Mouse (Mus musculus) fibroblast of lung, adult 2 months (primary cell): ENCODE measurements around the gene Doc2b.

Experiments used
- DNase-seq: peaks from one replicate; pipeline ENCODE4 v3.0.0-alpha.2; 2011; ENCODE audit warnings: low read depth

The Doc2b gene

DNA sequence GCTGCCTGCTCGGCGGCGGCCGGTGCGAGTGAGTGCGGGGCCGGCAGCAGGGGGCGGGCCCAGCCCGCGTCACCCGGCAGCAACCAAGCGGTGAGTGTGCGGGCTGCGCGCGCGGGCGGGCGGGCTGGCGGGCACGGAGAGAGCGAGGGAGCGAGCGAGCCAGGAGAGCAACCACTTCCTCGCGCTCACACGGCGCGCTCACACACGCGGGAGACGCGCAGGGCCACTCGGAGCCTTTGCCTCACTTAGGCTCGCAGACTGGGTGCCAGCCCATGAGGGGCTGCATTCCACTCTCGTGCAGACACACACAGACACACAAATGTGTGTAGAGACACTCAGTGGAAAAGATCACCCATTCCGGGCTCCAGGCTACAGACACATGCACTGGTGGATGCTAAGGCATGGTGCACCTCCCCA lies at the start of gene Doc2b:
Gene Doc2b (minus strand): TSS at position 21 of the 417 bp plus-strand sequence.
- no peak for DNase-seq

DNA sequence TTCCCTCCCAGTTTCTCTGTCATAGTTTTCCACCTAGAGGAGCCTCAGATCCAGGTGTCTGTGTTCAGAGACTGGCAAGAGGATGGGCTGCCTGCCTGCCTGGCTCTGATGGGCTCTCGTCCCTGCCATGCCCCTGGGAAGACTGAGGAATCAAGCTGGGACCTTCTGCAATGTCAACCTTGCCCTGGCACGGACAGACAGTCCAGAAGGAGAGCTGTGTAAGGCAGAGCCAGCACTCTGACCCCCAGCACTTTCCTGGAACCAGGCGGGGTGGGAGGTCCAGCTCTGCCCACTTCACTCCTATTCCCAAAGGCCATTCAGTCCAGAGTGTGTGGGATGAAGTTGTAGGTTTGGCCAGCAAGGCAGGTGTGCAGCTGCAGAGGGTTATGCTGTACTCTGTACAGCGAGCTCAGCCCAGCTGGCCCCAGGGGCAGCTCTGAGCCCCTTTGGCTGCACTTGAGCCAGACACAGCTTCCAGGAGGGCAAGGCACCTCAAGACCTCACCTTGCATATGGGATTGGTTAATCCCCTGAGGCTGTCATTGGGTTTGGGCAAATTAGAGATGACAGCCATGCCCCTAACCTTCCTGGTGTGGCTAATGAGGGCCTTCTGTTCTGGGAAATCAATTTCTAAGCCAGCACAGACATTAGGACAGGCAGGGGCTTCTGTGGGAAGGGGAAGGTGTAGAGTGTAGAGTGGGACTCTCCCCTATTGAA lies 47.2 kb upstream of the Doc2b start:
- no peak for DNase-seq

- DNase-seq, result no peak
Measured at GRCm38 (mm10) chr11:75841503-75841902, 45.7 kb upstream of the Doc2b start.

GRCm38 (mm10) chr11:75839536-75840430 lies 43.9 kb upstream of the Doc2b start:
- DNase-seq, result no peak

GRCm38 (mm10) chr11:75838861-75839426 lies 43.1 kb upstream of the Doc2b start:
- DNase-seq, result no peak

- DNase-seq, result no peak
Measured at GRCm38 (mm10) chr11:75836240-75836610, 40.4 kb upstream of the Doc2b start.

DNA sequence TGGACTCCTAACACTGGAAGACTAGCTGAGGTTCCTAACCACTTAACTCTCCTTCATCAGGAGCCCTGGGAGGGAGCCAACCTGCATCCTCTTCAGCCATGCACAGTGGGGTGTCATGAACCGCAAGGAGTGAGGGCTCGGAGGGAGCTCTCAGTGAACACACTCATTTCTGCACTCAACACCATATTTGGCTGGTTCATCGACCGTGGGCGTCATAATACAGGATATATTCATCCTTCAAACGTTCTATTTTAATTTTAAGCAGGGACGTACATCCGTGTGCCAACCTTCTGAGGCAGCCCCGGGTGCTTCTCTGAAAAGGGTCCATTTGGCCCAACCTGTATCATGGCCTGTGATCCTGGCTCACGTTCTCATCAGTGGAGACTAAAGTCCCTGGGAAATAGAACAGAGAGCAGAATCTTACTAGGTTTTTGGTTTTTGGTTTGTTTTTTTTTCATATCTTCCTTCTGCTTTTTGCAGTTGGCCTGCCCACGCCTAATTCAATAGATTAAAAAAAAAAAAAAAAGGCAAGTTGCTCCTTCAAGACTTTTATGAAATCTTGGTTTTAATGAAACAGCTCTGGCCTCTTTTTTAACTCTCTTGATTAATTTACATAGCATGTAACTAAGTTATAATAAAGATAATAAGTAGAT lies 39.9 kb upstream of the Doc2b start:
- no peak for DNase-seq

DNA sequence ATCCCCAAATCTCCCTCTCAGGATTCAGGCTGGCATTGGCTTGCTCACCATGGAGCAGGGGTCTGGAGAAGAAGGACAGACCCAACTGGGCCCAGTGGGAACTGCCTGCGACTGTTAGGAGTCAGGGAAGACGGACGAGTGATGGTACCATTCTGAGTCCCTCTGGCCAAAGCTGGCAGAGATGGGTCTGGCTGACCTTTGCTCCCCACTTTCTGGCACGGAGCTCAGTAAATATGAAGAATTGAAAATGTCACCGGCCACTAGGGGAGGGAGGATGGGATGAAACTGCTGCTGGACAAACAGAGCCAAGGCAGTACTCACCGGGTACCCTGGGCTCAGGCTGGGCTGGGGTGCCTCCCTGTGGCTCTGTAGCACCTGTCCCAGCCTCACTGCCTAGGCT lies 37.2 kb upstream of the Doc2b start:
- DNase-seq, result no peak

DNA sequence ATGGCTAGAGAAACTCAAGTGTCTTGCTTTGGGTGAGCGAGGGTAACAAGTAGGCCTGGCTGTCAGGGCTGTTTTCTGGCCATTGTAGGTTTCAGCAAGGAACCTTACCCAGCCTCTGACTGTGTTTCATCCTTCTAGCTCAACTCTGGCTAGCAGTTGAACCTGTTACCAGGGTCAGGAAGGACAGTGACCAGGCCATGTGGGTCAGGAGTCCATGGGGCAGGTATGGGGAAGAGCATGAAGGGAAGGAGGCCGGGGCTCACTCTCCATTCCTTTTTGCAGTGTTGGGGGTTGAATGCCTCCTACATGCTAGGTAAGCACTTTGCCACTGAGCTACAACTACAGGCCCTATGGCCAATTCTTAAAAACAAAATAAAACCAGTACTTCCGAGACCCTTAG lies 34.5 kb upstream of the Doc2b start:
- DNase-seq, result no peak

GRCm38 (mm10) chr11:75827414-75827813 lies 31.6 kb upstream of the Doc2b start:
- DNase-seq, result no peak

DNA sequence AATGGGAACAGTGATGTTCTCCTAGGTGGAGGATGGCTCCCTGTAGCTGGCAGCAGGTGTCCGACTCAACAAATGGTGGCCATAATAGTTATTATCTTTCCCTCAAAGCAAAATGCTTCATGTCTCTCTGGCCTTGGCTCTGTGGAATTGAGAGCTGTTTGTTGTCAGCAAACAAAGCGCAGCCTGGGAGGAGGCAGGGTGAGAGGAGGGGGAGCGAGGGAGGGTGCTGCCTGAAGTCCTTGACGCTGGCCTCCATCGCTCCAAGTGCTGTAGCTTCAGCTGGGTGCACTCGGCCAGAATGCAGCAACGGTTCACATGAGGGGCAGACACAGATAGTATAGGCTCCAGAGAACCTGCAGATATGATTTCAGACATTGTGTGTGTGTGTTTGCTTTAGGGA lies 27.7 kb upstream of the Doc2b start:
- DNase-seq, result no peak

DNA sequence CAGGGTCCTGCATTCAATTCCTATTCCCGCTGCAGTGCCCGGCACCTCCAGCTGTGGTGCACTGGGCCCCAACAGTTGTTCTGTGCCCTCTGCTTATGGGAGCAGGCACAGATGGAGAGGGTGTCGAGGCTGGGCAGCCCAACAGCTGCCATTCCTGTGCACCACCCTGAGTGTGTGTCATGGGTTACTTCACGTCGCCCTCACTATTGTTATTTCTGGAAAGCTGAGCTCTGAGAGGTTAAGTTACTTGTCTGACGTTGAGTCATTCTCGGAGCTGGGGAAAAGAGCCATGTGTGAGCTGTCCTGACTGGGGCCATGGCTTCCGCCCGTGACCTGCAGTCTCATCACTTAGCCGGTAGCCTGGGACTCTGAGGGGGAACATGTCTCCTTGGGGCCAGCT lies 17.2 kb upstream of the Doc2b start:
- peak; percentile 78 for DNase-seq

DNA sequence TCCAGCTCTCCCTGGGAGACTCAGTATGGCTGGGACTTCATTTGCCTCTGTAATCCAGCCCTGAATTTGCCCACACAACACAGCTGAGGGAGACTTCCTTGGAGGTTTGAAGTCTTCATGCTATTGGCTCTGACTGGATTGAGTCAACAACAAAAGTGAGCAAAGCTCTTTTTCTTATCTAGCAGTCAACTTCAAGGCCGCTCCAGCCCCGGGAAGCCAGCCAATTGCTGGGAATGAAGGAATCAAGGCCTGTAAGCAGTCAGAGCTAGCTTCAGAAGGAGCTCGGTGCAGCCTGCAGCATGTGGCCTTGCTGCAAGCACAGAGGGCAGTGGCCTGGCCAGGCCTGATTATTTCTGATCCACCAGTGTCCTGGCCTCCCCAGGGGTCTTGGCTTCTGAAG lies 16.1 kb upstream of the Doc2b start:
- peak; percentile 74 for DNase-seq

DNA sequence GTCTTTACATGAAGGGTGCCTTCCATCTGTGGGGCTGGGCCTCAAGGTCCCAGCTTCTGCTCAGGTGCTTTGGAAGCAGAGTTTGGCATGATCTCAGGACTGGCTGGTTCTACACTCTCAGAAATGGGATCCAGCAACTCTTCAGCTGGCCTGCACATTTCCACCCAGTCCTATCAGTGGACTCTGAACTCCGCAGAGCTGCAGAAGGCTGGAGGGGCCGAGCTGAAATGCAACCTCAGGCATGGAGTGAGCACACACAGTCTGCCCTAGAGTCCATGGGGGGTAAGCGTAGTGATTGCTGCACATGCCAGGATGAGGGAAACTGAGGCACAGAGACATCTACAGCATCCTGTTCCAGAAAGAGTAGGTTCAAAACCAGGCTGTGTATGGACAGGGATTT lies 14.7 kb upstream of the Doc2b start:
- no peak for DNase-seq

GRCm38 (mm10) chr11:75807486-75807885 lies 11.6 kb upstream of the Doc2b start:
- no peak for DNase-seq

GRCm38 (mm10) chr11:75801771-75802550 lies 6.1 kb upstream of the Doc2b start:
- no peak for DNase-seq

DNA sequence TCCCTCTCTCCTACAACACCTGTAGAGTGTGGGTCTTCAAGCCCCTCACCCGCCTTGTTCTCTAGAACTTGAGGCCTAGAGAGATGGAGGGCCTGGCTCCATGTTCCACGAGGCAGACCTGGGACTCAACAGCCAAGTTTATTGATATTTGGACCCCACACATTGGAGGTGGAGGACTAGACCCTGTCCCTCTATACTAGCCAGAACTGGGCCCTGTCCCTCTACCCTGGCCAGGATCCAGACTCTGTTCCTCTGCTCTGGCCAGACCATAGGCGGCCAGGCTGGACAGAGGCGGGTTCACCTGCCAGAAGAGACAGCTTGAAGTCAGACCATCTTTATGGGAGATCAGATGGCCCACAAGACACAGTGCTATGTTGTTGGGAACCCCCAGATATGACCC lies 5.5 kb upstream of the Doc2b start:
- DNase-seq, result no peak

DNA sequence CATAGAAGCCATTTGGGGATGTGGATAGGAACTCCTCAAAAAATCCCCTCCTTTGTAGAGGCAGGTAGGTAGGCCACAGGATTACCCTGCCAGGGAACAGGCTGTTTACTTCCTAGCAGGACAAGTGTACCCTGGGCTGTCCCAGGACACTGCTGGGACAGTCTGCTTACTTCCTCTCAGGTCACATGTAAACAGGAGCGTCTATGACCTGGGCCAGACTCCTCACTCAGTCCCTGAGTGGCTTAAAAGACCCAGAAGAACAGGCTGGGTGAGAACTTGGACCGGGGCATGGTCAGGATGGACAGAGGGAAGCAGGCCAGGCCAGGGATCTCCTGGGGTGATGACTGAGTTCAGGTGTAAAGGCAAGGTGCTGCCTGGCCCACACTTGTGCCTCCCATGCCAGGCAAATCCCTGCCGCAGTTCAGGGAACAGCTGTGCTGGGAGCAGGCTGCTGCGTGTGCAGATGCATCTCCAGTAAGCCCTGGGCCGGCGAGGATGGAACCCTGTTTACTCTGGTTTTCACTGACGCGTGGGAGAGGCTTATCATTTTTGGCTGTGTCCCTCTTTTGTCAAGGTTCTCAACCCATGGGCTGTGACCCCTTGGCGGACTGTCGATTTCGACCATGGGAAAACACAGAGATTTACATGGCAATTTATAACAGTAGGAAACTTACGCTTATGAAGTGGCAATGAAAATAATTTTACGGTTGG lies 842 bp upstream of the Doc2b start:
- no peak for DNase-seq

DNA sequence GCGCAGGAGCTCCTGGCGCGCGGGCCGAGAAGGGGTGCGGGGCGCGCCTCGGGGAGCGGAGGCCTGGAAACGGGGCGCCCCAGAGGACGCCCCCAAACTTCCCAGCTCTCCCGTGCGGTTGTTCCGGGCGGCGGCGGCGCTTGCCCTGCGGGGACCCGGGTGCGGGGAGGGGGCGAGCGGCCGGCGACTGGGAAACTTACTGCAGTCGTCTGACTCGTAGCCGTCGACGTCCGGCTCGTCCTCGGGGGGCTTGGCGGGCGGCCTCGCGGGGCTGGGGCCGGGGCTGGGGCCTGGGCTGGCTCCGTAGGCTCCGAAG lies 570 bp downstream of the Doc2b start:
- no peak for DNase-seq

- no peak for DNase-seq
Measured at GRCm38 (mm10) chr11:75794602-75795320, 1.1 kb downstream of the Doc2b start.

- DNase-seq, result no peak
Measured at GRCm38 (mm10) chr11:75793351-75793750, 2.5 kb downstream of the Doc2b start.
